Mouse (Mus musculus) embryonic facial prominence, embryonic 14.5 days (tissue): ENCODE measurements at regions not wholly inside any gene's neighbourhood (a gene's known extent, or its start where the extent isn't known, plus 50 kb on each side); places are given as distances from the start of the nearest gene placed in this dataset.

ENCODE experiments used
- ATAC-seq: fragments of 200-750 bp; cut with Nextera tagmentation; 2 replicates; pipeline ENCODE4 v1.8.0; 2017; ENCODE audit warnings: low read depth, moderate number of reproducible peaks, moderate TSS enrichment
- DNase-seq: peaks from one replicate; pipeline ENCODE4 v3.0.0-alpha.2; 2015; ENCODE audit warnings: low spot score
- H3K27ac ChIP-seq: fragments of 300-500 bp; sonication (generic); replicated peaks from 2 replicates; pipeline ENCODE4 v1.5.1; 2014; ENCODE audit warnings: low read depth, mild to moderate bottlenecking, low read length, moderate library complexity
- H3K27me3 ChIP-seq: fragments of 300-500 bp; sonication (generic); replicated peaks from 2 replicates; pipeline ENCODE4 v1.6.1; 2014; ENCODE audit warnings: low read length; ENCODE audit not compliant: control insufficient read depth, insufficient read depth
- H3K36me3 ChIP-seq: fragments of 300-500 bp; sonication (generic); 2 replicates; pipeline ENCODE4 v1.6.1; 2014; ENCODE audit warnings: low read length, mixed read lengths; ENCODE audit not compliant: control insufficient read depth, insufficient read depth
- H3K4me1 ChIP-seq: fragments of 300-500 bp; sonication (generic); 2 replicates; pipeline ENCODE4 v1.6.1; 2014; ENCODE audit warnings: antibody characterized with exemption, low read length; ENCODE audit not compliant: control insufficient read depth, insufficient read depth
- H3K4me2 ChIP-seq: fragments of 300-500 bp; sonication (generic); 2 replicates; pipeline ENCODE4 v1.6.1; 2014; ENCODE audit warnings: low read depth, mild to moderate bottlenecking, low read length, moderate library complexity, mixed read lengths
- H3K4me3 ChIP-seq: fragments of 300-500 bp; sonication (generic); 2 replicates; pipeline ENCODE4 v1.5.1; 2014; ENCODE audit warnings: low read depth, mild to moderate bottlenecking, low read length
- H3K9ac ChIP-seq: fragments of 300-500 bp; sonication (generic); 2 replicates; pipeline ENCODE4 v1.6.1; 2014; ENCODE audit warnings: low read depth, mild to moderate bottlenecking, low read length, moderate library complexity, mixed read lengths
- H3K9me3 ChIP-seq: fragments of 300-500 bp; sonication (generic); 2 replicates; pipeline ENCODE4 v1.6.1; 2016; ENCODE audit warnings: low read length; ENCODE audit not compliant: control insufficient read depth
- WGBS: fragments of 180-500 bp; shearing (Covaris S2); extraction: QIAGEN DNeasy Blood & Tissue Kit; methylation state at CpG from one replicate; pipeline ENCODE4 v1.1.7; 2014; 5-methylcytosine and 5-hydroxymethylcytosine counted together

- H3K36me3 ChIP-seq, result no peaks in the 10 kb centered on the region
- WGBS, result 63% methylated on average over 5 of the region's 5 CpGs
- H3K4me3 ChIP-seq, result no peak overlapping the region
- H3K9me3 ChIP-seq, result no peaks in the 10 kb centered on the region
- H3K9ac ChIP-seq, result no peak overlapping the region
- ATAC-seq (0 out of 2 replicates have a peak, but pooled peaks have one; percentile 50), DNase-seq (peak; percentile 22)
- no peaks in the 10 kb centered on the region for H3K27me3 ChIP-seq
- H3K4me2 ChIP-seq, result no peak overlapping the region
- 0 out of 2 replicates have a peak, but pooled peaks cover 4% of the 10 kb centered on the region for H3K4me1 ChIP-seq
- no peak overlapping the region for H3K27ac ChIP-seq
Observed at GRCm38 (mm10) chr3:113950501-113950900, 79.8 kb upstream of the Col11a1 start.

DNA sequence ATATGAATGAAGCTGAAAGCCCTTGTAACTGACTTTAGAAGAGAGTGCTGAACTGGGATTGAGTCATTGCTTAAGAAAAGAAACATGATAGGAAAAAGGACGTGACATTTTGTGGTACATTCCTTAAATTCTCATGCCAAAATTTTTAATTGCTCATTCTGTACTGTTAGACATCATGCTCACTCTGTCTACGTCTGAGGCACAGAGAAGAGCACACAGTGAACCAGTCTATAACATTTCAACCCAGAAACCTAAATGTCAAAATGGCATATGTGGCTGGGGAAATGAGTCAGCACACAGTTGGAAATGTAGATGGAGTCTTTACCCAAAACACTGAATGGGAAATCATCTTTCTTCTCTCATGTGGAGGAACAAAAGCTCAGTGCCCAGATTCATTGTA lies 77.9 kb upstream of the Col11a1 start:
- no peak overlapping the region for H3K4me2 ChIP-seq
- H3K4me1 ChIP-seq, result 0 out of 2 replicates have a peak, but pooled peaks cover 4% of the 10 kb centered on the region
- DNase-seq, result no peak
- H3K9ac ChIP-seq, result no peak overlapping the region
- H3K27ac ChIP-seq, result no peak overlapping the region
- 59% methylated on average over 2 of the region's 2 CpGs for WGBS
- H3K36me3 ChIP-seq, result no peaks in the 10 kb centered on the region
- H3K9me3 ChIP-seq, result no peaks in the 10 kb centered on the region
- H3K4me3 ChIP-seq, result no peak overlapping the region
- H3K27me3 ChIP-seq, result no peaks in the 10 kb centered on the region
- ATAC-seq, result no peak

DNA sequence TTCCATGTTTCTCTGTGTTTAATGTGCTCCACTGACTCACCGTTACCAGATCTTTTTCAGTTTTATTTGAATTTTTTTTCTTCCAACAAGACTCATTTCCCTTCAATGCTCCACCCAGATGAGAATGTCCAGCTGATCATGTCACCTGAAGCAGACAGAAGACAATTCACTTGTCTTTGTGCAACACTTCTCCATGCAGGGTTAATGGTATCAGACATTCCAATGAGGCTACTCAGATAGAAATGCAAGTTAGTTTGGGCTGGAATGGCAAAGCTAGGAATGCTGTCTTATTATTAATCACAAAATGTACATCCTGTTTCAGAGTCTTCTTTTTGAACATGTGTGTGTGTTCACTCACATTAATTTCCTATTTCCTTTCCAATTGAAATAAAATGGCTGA lies 77.2 kb upstream of the Col11a1 start:
- WGBS, result 78% methylated on average over 1 of the region's 1 CpGs
- Histone ChIP-seq H3K9me3 (no peaks in the 10 kb centered on the region), H3K4me1 (0 out of 2 replicates have a peak, but pooled peaks cover 4% of the 10 kb centered on the region), H3K27me3 (no peaks in the 10 kb centered on the region), H3K9ac (no peak overlapping the region), H3K36me3 (no peaks in the 10 kb centered on the region), H3K4me2 (no peak overlapping the region), H3K27ac (peak overlapping the region; percentile 44; the same call in 1 of the 2 replicates), H3K4me3 (no peak overlapping the region)
- no peak for ATAC-seq
- no peak for DNase-seq

GRCm38 (mm10) chr3:113954486-113954885 lies 75.9 kb upstream of the Col11a1 start:
- no peaks in the 10 kb centered on the region for H3K9me3 ChIP-seq
- no peak overlapping the region for H3K4me3 ChIP-seq
- DNase-seq (peak; percentile 31), ATAC-seq (no peak)
- 0 out of 2 replicates have a peak, but pooled peaks cover 4% of the 10 kb centered on the region for H3K4me1 ChIP-seq
- H3K27ac ChIP-seq, result no peak overlapping the region
- H3K4me2 ChIP-seq, result no peak overlapping the region
- no peak overlapping the region for H3K9ac ChIP-seq
- no peaks in the 10 kb centered on the region for H3K27me3 ChIP-seq
- no peaks in the 10 kb centered on the region for H3K36me3 ChIP-seq

- Histone ChIP-seq H3K4me3 (no peak overlapping the region), H3K27ac (no peak overlapping the region), H3K9ac (no peak overlapping the region), H3K4me2 (no peak overlapping the region), H3K9me3 (no peaks in the 10 kb centered on the region), H3K36me3 (no peaks in the 10 kb centered on the region), H3K27me3 (no peaks in the 10 kb centered on the region), H3K4me1 (no peaks in the 10 kb centered on the region)
- no peak for DNase-seq
- no peak for ATAC-seq
- 46% methylated on average over 2 of the region's 2 CpGs for WGBS
Observed at GRCm38 (mm10) chr3:113960080-113960479, 70.3 kb upstream of the Col11a1 start.
